Mouse (Mus musculus): ENCODE measurements around the gene Uvrag. TPM values are rescaled to one million over a fixed set of nuclear protein-coding genes. Genes with fewer than 3 reads are reported as not detected.

The Uvrag gene
- total and polyA plus RNA-seq, 3 experiments: 15.0 to 19.5 TPM; not detected in 1

- TF ChIP-seq USF1 (IDR thresholded peaks at IDR 0.05; ENCODE audit: low read depth, low read length) (no peak), USF2 (IDR thresholded peaks at IDR 0.05; ENCODE audit: borderline replicate concordance in 1 of 2, insufficient read depth in 1 of 2, low read depth in 1 of 2, low read length in 2 of 2) (no peak), SMC3 (IDR thresholded peaks at IDR 0.05; ENCODE audit: low read depth, low read length) (no peak)
Measured at GRCm38 (mm10) chr7:99049897-99050296, 91.0 kb downstream of the Uvrag start (continued).

DNA sequence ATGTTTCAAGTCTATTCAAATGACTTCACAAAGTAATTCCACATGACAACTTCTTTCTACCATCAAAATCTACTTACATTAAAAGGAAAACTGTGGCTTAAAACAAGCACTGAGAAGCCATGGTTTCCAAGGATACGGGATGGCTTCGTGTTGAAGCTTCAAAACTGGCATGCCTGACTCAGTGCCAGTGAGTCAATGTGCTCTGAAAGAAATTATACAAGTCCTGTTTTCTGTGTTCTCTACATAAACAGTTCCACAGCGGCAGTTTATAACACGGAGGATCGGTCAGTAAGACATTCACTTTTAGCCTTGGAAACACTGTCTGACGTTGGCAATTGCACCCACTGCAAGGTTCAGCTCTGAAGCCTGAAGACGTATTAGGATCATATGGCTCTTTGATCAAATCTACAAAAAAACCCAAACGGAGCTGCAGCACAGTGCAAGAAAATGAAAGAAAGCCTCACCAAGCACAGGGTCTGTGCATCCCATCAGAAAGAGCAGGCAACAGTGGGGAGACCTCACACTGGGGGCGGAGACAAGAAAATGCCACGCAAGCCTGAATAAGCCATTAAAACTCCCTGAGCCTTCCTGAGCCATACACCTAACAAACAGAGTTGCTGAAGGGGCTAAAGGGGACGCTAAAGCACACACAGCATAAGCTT, 94.3 kb downstream of the Uvrag start:
- H3K79me2 ChIP-seq (ENCODE audit: control insufficient read depth, insufficient read depth, low read length, poor library complexity): no peaks in the 10 kb centered on the region
- H3K36me3 ChIP-seq (ENCODE audit: control insufficient read depth in 1 of 2, insufficient read depth in 2 of 2, low read length in 2 of 2): peaks cover 0 to 9% of the 10 kb centered on the region in 2 experiments; a peak in 2 of 4 replicates
- no peak for TF ChIP-seq GATA1 (IDR thresholded peaks at IDR 0.05; ENCODE audit: low read depth, low read length)
- no peak for TF ChIP-seq CTCF (IDR thresholded peaks at IDR 0.05 in 2 of 3, conservative IDR thresholded peaks at IDR 0.05 in 1 of 3; ENCODE audit: control insufficient read depth in 1 of 3, insufficient read depth in 1 of 3, low read depth in 2 of 3, low read length in 3 of 3, poor library complexity in 1 of 3, severe bottlenecking in 1 of 3)
- no peak overlapping the region for H3K9ac ChIP-seq (ENCODE audit: control insufficient read depth, low read depth, low read length, poor library complexity, severe bottlenecking)
- no peak overlapping the region for H3K4me3 ChIP-seq (ENCODE audit: control insufficient read depth in 1 of 2, insufficient read depth in 1 of 2, low read depth in 2 of 2, low read length in 2 of 2)
- H3K27ac ChIP-seq (ENCODE audit: control insufficient read depth, low read depth, low read length): no peak overlapping the region
- no peaks in the 10 kb centered on the region for H3K27me3 ChIP-seq (ENCODE audit: control insufficient read depth in 1 of 2, insufficient read depth in 2 of 2, low read length in 2 of 2)
- no peak for DNase-seq (ENCODE audit: low read depth, low spot score)
- H3K4me1 ChIP-seq (ENCODE audit: control insufficient read depth in 1 of 2, insufficient read depth in 2 of 2, low read length in 2 of 2): peaks cover 2 to 3% of the 10 kb centered on the region in 2 experiments
- no peaks in the 10 kb centered on the region for H3K9me3 ChIP-seq (replicated peaks; ENCODE audit: insufficient read depth, low read length)

- Histone ChIP-seq H3K36me3 (ENCODE audit: control insufficient read depth in 1 of 2, insufficient read depth in 2 of 2, low read length in 2 of 2) (peaks cover 0 to 8% of the 10 kb centered on the region in 2 experiments; a peak in 2 of 4 replicates), H3K9ac (ENCODE audit: control insufficient read depth, low read depth, low read length, poor library complexity, severe bottlenecking) (no peak overlapping the region), H3K79me2 (ENCODE audit: control insufficient read depth, insufficient read depth, low read length, poor library complexity) (no peaks in the 10 kb centered on the region; the same call in 1 of the 2 replicates), H3K4me3 (ENCODE audit: control insufficient read depth in 1 of 2, insufficient read depth in 1 of 2, low read depth in 2 of 2, low read length in 2 of 2) (no peak overlapping the region), H3K27me3 (ENCODE audit: control insufficient read depth in 1 of 2, insufficient read depth in 2 of 2, low read length in 2 of 2) (no peaks in the 10 kb centered on the region), H3K27ac (ENCODE audit: control insufficient read depth, low read depth, low read length) (no peak overlapping the region), H3K4me1 (ENCODE audit: control insufficient read depth in 1 of 2, insufficient read depth in 2 of 2, low read length in 2 of 2) (peaks cover 2 to 3% of the 10 kb centered on the region in 2 experiments), H3K9me3 (replicated peaks; ENCODE audit: insufficient read depth, low read length) (no peaks in the 10 kb centered on the region)
- DNase-seq (ENCODE audit: low read depth, low spot score): no peak
- TF ChIP-seq POLR2AphosphoS2 (IDR thresholded peaks at IDR 0.05; ENCODE audit: low read length) (no peak), USF1 (IDR thresholded peaks at IDR 0.05; ENCODE audit: low read depth, low read length) (no peak), POLR2AphosphoS5 (IDR thresholded peaks at IDR 0.05; ENCODE audit: borderline replicate concordance, low read depth, low read length) (no peak), KAT2A (conservative IDR thresholded peaks at IDR 0.05; ENCODE audit: low read depth, low read length) (no peak), BHLHE40 (IDR thresholded peaks at IDR 0.05; ENCODE audit: borderline replicate concordance, low read depth, low read length) (no peak), MAZ (IDR thresholded peaks at IDR 0.05; ENCODE audit: low read depth, low read length) (no peak), ZKSCAN1 (IDR thresholded peaks at IDR 0.05; ENCODE audit: low read depth, low read length) (no peak), ETS1 (IDR thresholded peaks at IDR 0.05; ENCODE audit: low read depth, low read length) (no peak), MXI1 (IDR thresholded peaks at IDR 0.05; ENCODE audit: low read depth, low read length) (no peak), CTCF (IDR thresholded peaks at IDR 0.05 in 2 of 3, conservative IDR thresholded peaks at IDR 0.05 in 1 of 3; ENCODE audit: control insufficient read depth in 1 of 3, insufficient read depth in 1 of 3, low read depth in 2 of 3, low read length in 3 of 3, poor library complexity in 1 of 3, severe bottlenecking in 1 of 3) (no peak), NELFE (IDR thresholded peaks at IDR 0.05; ENCODE audit: low read depth, low read length) (no peak), HCFC1 (IDR thresholded peaks at IDR 0.05; ENCODE audit: low read depth, low read length) (no peak), NRF1 (IDR thresholded peaks at IDR 0.05; ENCODE audit: insufficient read depth, low read depth, low read length, poor library complexity, severe bottlenecking) (no peak), GATA1 (IDR thresholded peaks at IDR 0.05; ENCODE audit: low read depth, low read length) (no peak), SMC3 (IDR thresholded peaks at IDR 0.05; ENCODE audit: low read depth, low read length) (no peak)
Measured at GRCm38 (mm10) chr7:99045525-99045924, 95.4 kb downstream of the Uvrag start.
